Mouse (Mus musculus) bone marrow macrophage, adult 2 months (primary cell): ENCODE results near the gene Ung. TPM values are rescaled to one million over a fixed set of nuclear protein-coding genes. Genes with fewer than 3 reads are reported as not detected.

Experiments
- H3K27ac ChIP-seq: 2 replicates; pipeline ENCODE4 v1.5.1; 2012; ENCODE audit warnings: low read depth, low read length; ENCODE audit not compliant: insufficient read depth
- H3K4me1 ChIP-seq: 2 replicates; pipeline ENCODE4 v1.6.1; 2012; ENCODE audit warnings: low read length; ENCODE audit not compliant: control insufficient read depth, insufficient read depth
- H3K4me3 ChIP-seq: 2 replicates; pipeline ENCODE4 v1.5.1; 2012; ENCODE audit warnings: mild to moderate bottlenecking, low read length, moderate library complexity; ENCODE audit not compliant: insufficient read depth
- CTCF ChIP-seq: IDR thresholded peaks from 2 replicates; pipeline ENCODE4 v1.5.1; 2012; ENCODE audit warnings: low read depth, mild to moderate bottlenecking, low read length, moderate library complexity
- POLR2A ChIP-seq: IDR thresholded peaks from 2 replicates; pipeline ENCODE4 v1.6.1; 2012; ENCODE audit warnings: mild to moderate bottlenecking, low read depth, low read length, borderline replicate concordance
- polyA plus RNA-seq: library from polyadenylated mRNA; stranded (reverse); fragments of >200 nt; gene quantifications from 2 replicates; pipeline ENCODE4 v1.2.4, GENCODE M21; 2012; ENCODE audit not compliant: missing spikeins, insufficient read depth, insufficient read length

The Ung gene
- polyA plus RNA-seq, 1 experiment = 1.8 TPM

DNA sequence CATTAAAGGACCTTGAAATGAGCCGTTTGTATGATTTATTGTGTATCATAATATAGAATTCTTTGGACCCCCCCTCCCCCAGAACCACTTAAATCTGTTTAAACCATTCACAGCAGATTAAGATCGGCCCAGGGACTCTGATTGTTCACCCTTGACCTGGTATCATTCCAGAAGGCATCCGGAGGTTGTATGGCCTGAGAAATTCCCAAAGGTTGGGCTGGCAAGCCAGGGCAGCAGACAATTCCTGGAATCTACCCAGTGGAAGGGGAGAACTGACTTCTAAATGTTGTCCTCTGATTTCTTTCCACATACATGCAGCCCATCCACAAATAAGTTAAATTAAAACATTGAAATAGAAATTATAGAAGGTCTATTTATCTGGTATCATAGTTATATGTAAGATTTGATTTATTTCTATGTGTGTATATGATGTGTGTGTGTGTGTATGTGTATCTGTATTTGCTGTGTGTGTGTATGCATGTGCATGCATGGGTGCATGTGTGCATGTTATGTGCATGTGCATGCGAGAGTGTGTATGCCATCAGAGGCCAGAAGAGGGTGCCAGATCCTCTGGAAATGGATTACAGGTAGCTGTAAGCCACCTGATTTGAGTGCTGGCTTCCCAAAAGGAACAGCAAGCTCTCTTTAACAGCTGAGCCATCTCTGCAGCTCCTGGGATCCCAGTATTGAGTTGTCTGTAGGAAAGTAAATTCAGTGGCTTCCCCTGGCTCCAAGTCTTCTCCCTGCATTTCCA is 48.0 kb downstream of the Ung start:
- Histone ChIP-seq H3K27ac (no peak overlapping the region), H3K4me1 (peaks cover 3% of the 10 kb centered on the region; the same call in 1 of the 2 replicates), H3K4me3 (no peak overlapping the region)
- TF ChIP-seq CTCF (no peak), POLR2A (no peak)

DNA sequence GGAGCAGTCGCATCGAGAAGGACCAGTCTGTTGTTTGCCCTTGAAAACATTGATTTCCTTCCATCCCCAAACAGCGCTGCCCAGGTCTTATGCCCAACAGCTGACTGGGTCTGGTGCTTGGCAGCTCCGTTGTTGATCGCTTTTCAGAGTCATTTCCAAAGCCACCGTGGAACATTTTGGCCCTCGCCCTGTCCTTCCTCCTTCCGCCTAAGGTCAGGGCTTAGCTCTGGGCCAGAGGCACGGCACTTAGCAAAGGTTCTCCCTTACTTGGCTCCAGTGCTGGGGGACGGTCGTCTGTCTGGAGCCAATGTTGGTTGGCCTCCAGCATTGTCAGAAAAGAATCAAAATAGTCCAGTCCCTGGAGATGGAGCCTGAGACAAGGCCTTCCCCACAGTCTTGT is 49.4 kb downstream of the Ung start:
- no peak overlapping the region for H3K27ac ChIP-seq
- H3K4me3 ChIP-seq = no peak overlapping the region
- peaks cover 3% of the 10 kb centered on the region; the same call in 1 of the 2 replicates for H3K4me1 ChIP-seq
- TF ChIP-seq POLR2A (no peak), CTCF (no peak)

DNA sequence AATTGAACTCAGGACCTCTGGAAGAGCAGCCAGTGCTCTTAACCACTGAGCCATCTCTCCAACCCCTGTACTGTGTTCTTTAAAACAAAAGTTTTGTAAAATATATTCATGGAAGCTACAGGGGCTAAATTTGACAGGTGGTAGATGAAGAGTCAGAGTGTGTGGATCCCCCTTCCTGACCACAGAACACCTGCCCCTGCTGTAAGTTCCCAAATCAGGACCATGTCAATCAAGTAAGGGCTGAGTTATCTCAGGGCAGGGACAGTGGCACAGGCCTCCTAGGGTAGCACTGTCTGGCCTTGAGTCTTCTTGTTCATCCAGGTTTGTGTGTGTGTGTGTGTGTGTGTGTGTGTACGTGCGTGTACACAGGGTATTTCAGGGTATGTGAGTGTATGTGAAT is 53.3 kb downstream of the Ung start:
- Histone ChIP-seq H3K4me3 (no peak overlapping the region), H3K27ac (no peak overlapping the region), H3K4me1 (no peaks in the 10 kb centered on the region)
- no peak for TF ChIP-seq CTCF

DNA sequence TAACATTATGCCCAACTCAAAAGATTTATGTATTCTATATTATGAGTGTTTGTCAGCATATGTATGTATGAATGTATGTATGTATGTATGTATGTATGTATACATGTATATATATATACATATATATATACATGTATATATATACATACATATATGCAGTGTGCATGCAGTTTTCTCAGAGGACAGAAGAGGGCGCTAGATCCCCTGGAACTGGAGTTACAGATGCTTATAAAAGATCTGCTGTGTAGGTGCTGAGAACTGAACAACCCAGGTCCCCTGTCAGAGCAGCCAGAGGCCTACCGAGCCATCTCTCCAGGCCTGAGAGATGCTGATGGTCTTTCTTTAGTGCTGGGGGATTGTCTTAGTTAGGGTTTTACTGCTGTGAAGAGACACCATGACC is 56.9 kb downstream of the Ung start:
- H3K27ac ChIP-seq = no peak overlapping the region
- no peak overlapping the region for H3K4me3 ChIP-seq
- no peak for TF ChIP-seq POLR2A
- TF ChIP-seq CTCF = no peak

More for the DNA sequence above, 56.9 kb downstream of the Ung start:
- H3K4me1 ChIP-seq = no peaks in the 10 kb centered on the region

Other genes starting within 250 kb of the Ung start
- gene Coro1c, start 221.6 kb upstream of the Ung start, polyA plus RNA-seq = 156 and 194 TPM in 2 replicates
- gene Ssh1, start 136.5 kb upstream of the Ung start, polyA plus RNA-seq = 15.3 and 18.5 TPM in 2 replicates
- not detected in 2 replicates for gene Dao, start 126.7 kb upstream of the Ung start, polyA plus RNA-seq
- 10.0 and 11.8 TPM in 2 replicates for gene Usp30, start 64.9 kb upstream of the Ung start, polyA plus RNA-seq
- gene Svop, start 38.8 kb upstream of the Ung start, polyA plus RNA-seq = not detected in 2 replicates
- 3.3 and 4.2 TPM in 2 replicates for gene Alkbh2, start 2.2 kb upstream of the Ung start, polyA plus RNA-seq
- 0.19 and 0.24 TPM in 2 replicates for gene Acacb, start 16.1 kb downstream of the Ung start, polyA plus RNA-seq
- gene Foxn4, start 143.4 kb downstream of the Ung start, polyA plus RNA-seq = not detected in 2 replicates
- gene Myo1h, start 158.8 kb downstream of the Ung start, polyA plus RNA-seq = not detected in 2 replicates